Mouse (Mus musculus): Measurements from ENCODE around the gene Itga3.
"Not testable (repeated sequence)": the region's sequence is repeated elsewhere in the genome, so short reads cannot be mapped to it uniquely, and the experiment has no call there.

- not testable (repeated sequence) for TF ChIP-seq ZMIZ1 (IDR thresholded peaks at IDR 0.05; ENCODE audit: low read depth, low read length); CTCF (conservative IDR thresholded peaks at IDR 0.05 in 1 of 2, IDR thresholded peaks at IDR 0.05 in 1 of 2; ENCODE audit: low read depth in 2 of 2, low read length in 2 of 2); RAD21 (IDR thresholded peaks at IDR 0.05; ENCODE audit: low read depth, low read length); MAX (IDR thresholded peaks at IDR 0.05; ENCODE audit: low read length); UBTF (IDR thresholded peaks at IDR 0.05; ENCODE audit: low read depth, low read length); POLR2A (IDR thresholded peaks at IDR 0.05; ENCODE audit: low read depth, low read length); E2F4 (IDR thresholded peaks at IDR 0.05; ENCODE audit: insufficient replicate concordance, low read depth, low read length); JUND (conservative IDR thresholded peaks at IDR 0.05; ENCODE audit: low read depth, low read length); EP300 (IDR thresholded peaks at IDR 0.05; ENCODE audit: low read length); RCOR1 (conservative IDR thresholded peaks at IDR 0.05; ENCODE audit: low read depth, low read length); POLR2AphosphoS2 (IDR thresholded peaks at IDR 0.05; ENCODE audit: low read depth, low read length); USF1 (IDR thresholded peaks at IDR 0.05; ENCODE audit: low read depth, low read length)
Measured at GRCm38 (mm10) chr11:95010841-95011403, 65.7 kb downstream of the Itga3 start.

All from CH12.LX (cell line).